Mouse (Mus musculus) mouse embryonic stem cell (cell line): ENCODE data around the gene Zfp740.

ENCODE experiments used
- in situ Hi-C, 2 experiments: fragments of 300-500 bp; cut with MboI; formaldehyde crosslinking; loops; 1 replicate in 1 of 2; 3 replicates in 1 of 2; pipeline ENCODE4 v1.14.3; 2019 to 2020; ENCODE audit warnings: low sequenced_read_pairs in 2 of 2, low pct_unique_long_range_greater_than_20kb in 1 of 2, mixed read lengths in 1 of 2; ENCODE audit not compliant: unreplicated experiment in 1 of 2

Gene Zfp740

GRCm38 (mm10) chr15:102243229-102244190 lies 40.5 kb downstream of the Zfp740 start:
- in situ Hi-C loops: no loop called here

- in situ Hi-C loops: no loop called here
Observed at GRCm38 (mm10) chr15:102244306-102245191, 41.5 kb downstream of the Zfp740 start.

GRCm38 (mm10) chr15:102245461-102245881 lies 42.4 kb downstream of the Zfp740 start:
- in situ Hi-C loops: no loop called here

- in situ Hi-C loops: no loop called here
Observed at GRCm38 (mm10) chr15:102245891-102246741, 43.1 kb downstream of the Zfp740 start.

GRCm38 (mm10) chr15:102246866-102247251 lies 43.8 kb downstream of the Zfp740 start:
- in situ Hi-C loops: no loop called here

GRCm38 (mm10) chr15:102247252-102248130 lies 44.4 kb downstream of the Zfp740 start:
- in situ Hi-C loops: no loop called here

GRCm38 (mm10) chr15:102248131-102248811 lies 45.2 kb downstream of the Zfp740 start:
- in situ Hi-C loops: no loop called here

GRCm38 (mm10) chr15:102248812-102249191 lies 45.8 kb downstream of the Zfp740 start:
- in situ Hi-C loops: no loop called here

- in situ Hi-C loops: no loop called here
Observed at GRCm38 (mm10) chr15:102249251-102249691, 46.2 kb downstream of the Zfp740 start.

- in situ Hi-C loops: no loop called here
Observed at GRCm38 (mm10) chr15:102249967-102250366, 46.9 kb downstream of the Zfp740 start.

GRCm38 (mm10) chr15:102250521-102250920 lies 47.5 kb downstream of the Zfp740 start:
- in situ Hi-C loops: no loop called here

- in situ Hi-C loops: no loop called here
Observed at GRCm38 (mm10) chr15:102255547-102256255, 52.7 kb downstream of the Zfp740 start.

GRCm38 (mm10) chr15:102256431-102257201 lies 53.6 kb downstream of the Zfp740 start:
- in situ Hi-C loops: no loop called here

GRCm38 (mm10) chr15:102257202-102258075 lies 54.4 kb downstream of the Zfp740 start, which contains the start of gene Rarg:
TSS of gene Rarg (minus strand) at chr15:102257517.
- in situ Hi-C loops: no loop called here

GRCm38 (mm10) chr15:102258076-102258470 lies 55.0 kb downstream of the Zfp740 start:
- in situ Hi-C loops: no loop called here
